Mouse (Mus musculus): Measurements from ENCODE around the gene Srgap3. TPM values are rescaled to one million over a fixed set of nuclear protein-coding genes. Genes with fewer than 3 reads are reported as not detected.

Srgap3 gene
- polyA plus RNA-seq, 1 experiment from 2014 or later: 1.5 TPM

GRCm38 (mm10) chr6:112900306-112900705, 46.8 kb downstream of the Srgap3 start:
- Histone ChIP-seq H3K4me3 (ENCODE audit: low read depth, low read length) (no peak overlapping the region), H3K4me1 (replicated peaks; ENCODE audit: control insufficient read depth, insufficient read depth) (no peaks in the 10 kb centered on the region)

GRCm38 (mm10) chr6:112899711-112900110, 47.4 kb downstream of the Srgap3 start:
- Histone ChIP-seq H3K27ac (replicated peaks) (no peak overlapping the region), H3K9ac (ENCODE audit: low read length) (no peak overlapping the region), H3K4me1 (replicated peaks; ENCODE audit: control insufficient read depth, insufficient read depth) (no peaks in the 10 kb centered on the region), H3K9me3 (ENCODE audit: control insufficient read depth, low read length) (no peaks in the 10 kb centered on the region), H3K27me3 (ENCODE audit: control insufficient read depth, insufficient read depth, low read length) (no peaks in the 10 kb centered on the region), H3K4me3 (ENCODE audit: low read depth, low read length) (no peak overlapping the region), H3K36me3 (ENCODE audit: control insufficient read depth, insufficient read depth, low read length) (no peaks in the 10 kb centered on the region), H3K4me2 (replicated peaks; ENCODE audit: low read depth) (no peak overlapping the region)
- DNase-seq (ENCODE audit: low spot score) (no peak), ATAC-seq (ENCODE audit: low FRiP score, low TSS enrichment) (no peak)
- TF ChIP-seq CTCF (IDR thresholded peaks at IDR 0.05; ENCODE audit: low read depth) (peak; percentile 32), EP300 (optimal IDR thresholded peaks at IDR 0.05) (no peak)
- WGBS: 64% methylated on average over 1 of the region's 1 CpGs

More at GRCm38 (mm10) chr6:112900306-112900705, 46.8 kb downstream of the Srgap3 start:
- H3K27ac ChIP-seq (replicated peaks): no peak overlapping the region
- no peaks in the 10 kb centered on the region for H3K36me3 ChIP-seq (ENCODE audit: control insufficient read depth, insufficient read depth, low read length)
- ATAC-seq (ENCODE audit: low FRiP score, low TSS enrichment) (no peak), DNase-seq (ENCODE audit: low spot score) (no peak)
- 92% methylated on average over 6 of the region's 6 CpGs for WGBS
- no peak overlapping the region for H3K4me2 ChIP-seq (replicated peaks; ENCODE audit: low read depth)
- H3K27me3 ChIP-seq (ENCODE audit: control insufficient read depth, insufficient read depth, low read length): no peaks in the 10 kb centered on the region
- H3K9me3 ChIP-seq (ENCODE audit: control insufficient read depth, low read length): no peaks in the 10 kb centered on the region
- TF ChIP-seq CTCF (IDR thresholded peaks at IDR 0.05; ENCODE audit: low read depth): no peak
- TF ChIP-seq EP300 (optimal IDR thresholded peaks at IDR 0.05): no peak
- H3K9ac ChIP-seq (ENCODE audit: low read length): no peak overlapping the region

GRCm38 (mm10) chr6:112899276-112899675, 47.8 kb downstream of the Srgap3 start:
- no peaks in the 10 kb centered on the region for H3K27me3 ChIP-seq (ENCODE audit: control insufficient read depth, insufficient read depth, low read length)
- H3K9ac ChIP-seq (ENCODE audit: low read length): no peak overlapping the region
- no peak for TF ChIP-seq EP300 (optimal IDR thresholded peaks at IDR 0.05)
- no peak for TF ChIP-seq CTCF (IDR thresholded peaks at IDR 0.05; ENCODE audit: low read depth)
- no peak overlapping the region for H3K4me3 ChIP-seq (ENCODE audit: low read depth, low read length)
- no peak overlapping the region for H3K4me2 ChIP-seq (replicated peaks; ENCODE audit: low read depth)
- H3K4me1 ChIP-seq (replicated peaks; ENCODE audit: control insufficient read depth, insufficient read depth): no peaks in the 10 kb centered on the region
- DNase-seq (ENCODE audit: low spot score) (no peak), ATAC-seq (ENCODE audit: low FRiP score, low TSS enrichment) (no peak)
- no peak overlapping the region for H3K27ac ChIP-seq (replicated peaks)
- 62% methylated on average over 5 of the region's 5 CpGs for WGBS
- no peaks in the 10 kb centered on the region for H3K9me3 ChIP-seq (ENCODE audit: control insufficient read depth, low read length)
- no peaks in the 10 kb centered on the region for H3K36me3 ChIP-seq (ENCODE audit: control insufficient read depth, insufficient read depth, low read length)

- H3K4me1 ChIP-seq (replicated peaks; ENCODE audit: control insufficient read depth, insufficient read depth): no peaks in the 10 kb centered on the region
- no peaks in the 10 kb centered on the region for H3K27me3 ChIP-seq (ENCODE audit: control insufficient read depth, insufficient read depth, low read length)
- DNase-seq (ENCODE audit: low spot score): no peak
- H3K9ac ChIP-seq (ENCODE audit: low read length): no peak overlapping the region
- ATAC-seq (ENCODE audit: low FRiP score, low TSS enrichment): no peak
- no peak for TF ChIP-seq CTCF (IDR thresholded peaks at IDR 0.05; ENCODE audit: low read depth)
- no peak for TF ChIP-seq EP300 (optimal IDR thresholded peaks at IDR 0.05)
- no peaks in the 10 kb centered on the region for H3K36me3 ChIP-seq (ENCODE audit: control insufficient read depth, insufficient read depth, low read length)
- no peak overlapping the region for H3K4me2 ChIP-seq (replicated peaks; ENCODE audit: low read depth)
- H3K4me3 ChIP-seq (ENCODE audit: low read depth, low read length): no peak overlapping the region
- no peaks in the 10 kb centered on the region for H3K9me3 ChIP-seq (ENCODE audit: control insufficient read depth, low read length)
- 60% methylated on average over 4 of the region's 4 CpGs for WGBS
- no peak overlapping the region for H3K27ac ChIP-seq (replicated peaks)
These were observed 48.6 kb downstream of the Srgap3 start for GRCm38 (mm10) chr6:112898435-112898834.

GRCm38 (mm10) chr6:112896372-112896771, 50.7 kb downstream of the Srgap3 start:
- H3K27me3 ChIP-seq (ENCODE audit: control insufficient read depth, insufficient read depth, low read length): no peaks in the 10 kb centered on the region
- WGBS: 75% methylated on average over 11 of the region's 11 CpGs
- H3K4me1 ChIP-seq (replicated peaks; ENCODE audit: control insufficient read depth, insufficient read depth): no peaks in the 10 kb centered on the region
- TF ChIP-seq EP300 (optimal IDR thresholded peaks at IDR 0.05) (no peak), CTCF (IDR thresholded peaks at IDR 0.05; ENCODE audit: low read depth) (no peak)
- DNase-seq (ENCODE audit: low spot score) (no peak), ATAC-seq (ENCODE audit: low FRiP score, low TSS enrichment) (no peak)
- no peak overlapping the region for H3K27ac ChIP-seq (replicated peaks)
- H3K36me3 ChIP-seq (ENCODE audit: control insufficient read depth, insufficient read depth, low read length): no peaks in the 10 kb centered on the region
- no peak overlapping the region for H3K9ac ChIP-seq (ENCODE audit: low read length)
- H3K4me2 ChIP-seq (replicated peaks; ENCODE audit: low read depth): no peak overlapping the region
- H3K4me3 ChIP-seq (ENCODE audit: low read depth, low read length): no peak overlapping the region
- no peaks in the 10 kb centered on the region for H3K9me3 ChIP-seq (ENCODE audit: control insufficient read depth, low read length)

GRCm38 (mm10) chr6:112890331-112890751, 56.7 kb downstream of the Srgap3 start:
- TF ChIP-seq CTCF (IDR thresholded peaks at IDR 0.05; ENCODE audit: low read depth) (no peak), EP300 (optimal IDR thresholded peaks at IDR 0.05) (no peak)
- Histone ChIP-seq H3K4me1 (replicated peaks; ENCODE audit: control insufficient read depth, insufficient read depth) (0 out of 2 replicates have a peak, but pooled peaks cover 2% of the 10 kb centered on the region), H3K27me3 (ENCODE audit: control insufficient read depth, insufficient read depth, low read length) (no peaks in the 10 kb centered on the region), H3K4me2 (replicated peaks; ENCODE audit: low read depth) (no peak overlapping the region), H3K36me3 (ENCODE audit: control insufficient read depth, insufficient read depth, low read length) (no peaks in the 10 kb centered on the region), H3K9ac (ENCODE audit: low read length) (no peak overlapping the region), H3K4me3 (ENCODE audit: low read depth, low read length) (no peak overlapping the region), H3K27ac (replicated peaks) (no peak overlapping the region), H3K9me3 (ENCODE audit: control insufficient read depth, low read length) (no peaks in the 10 kb centered on the region)
- no peak for DNase-seq (ENCODE audit: low spot score)
- WGBS: 64% methylated on average over 2 of the region's 2 CpGs
- ATAC-seq (ENCODE audit: low FRiP score, low TSS enrichment): no peak
